Mouse (Mus musculus) adrenal gland, adult (tissue): ENCODE measurements around the gene Eea1.
"Not testable (repeated sequence)": the region's sequence is repeated elsewhere in the genome, so short reads cannot be mapped to it uniquely, and the experiment has no call there.

Experiments
- DNase-seq, 2 experiments: peaks; one replicate each; pipeline ENCODE4 v3.0.0; 2022 to 2023; ENCODE audit warnings: low spot score in 1 of 2; ENCODE audit not compliant: inconsistent age in 2 of 2

The Eea1 gene

GRCm38 (mm10) chr10:95940046-95940900 is at the start of gene Eea1:
TSS of gene Eea1 (plus strand) at chr10:95940650.
- peak; percentile 95 to 97 for DNase-seq

- no peak for DNase-seq
Observed at GRCm38 (mm10) chr10:95891214-95891960, 49.1 kb upstream of the Eea1 start.

GRCm38 (mm10) chr10:95892132-95892531 is 48.3 kb upstream of the Eea1 start:
- DNase-seq, result no peak

- DNase-seq, result no peak
Observed at GRCm38 (mm10) chr10:95893291-95893932, 47.0 kb upstream of the Eea1 start.

GRCm38 (mm10) chr10:95894036-95894855 is 46.2 kb upstream of the Eea1 start:
- no peak for DNase-seq

GRCm38 (mm10) chr10:95894856-95895386 is 45.5 kb upstream of the Eea1 start:
- peak; percentile 63 to 89 for DNase-seq

- DNase-seq, result peak; percentile 13 to 71
Observed at GRCm38 (mm10) chr10:95898471-95899154, 41.8 kb upstream of the Eea1 start.

GRCm38 (mm10) chr10:95904668-95905067 is 35.8 kb upstream of the Eea1 start:
- peak in 1 of 2 experiments; percentile 9 for DNase-seq

GRCm38 (mm10) chr10:95909246-95909909 is 31.1 kb upstream of the Eea1 start:
- no peak for DNase-seq

- DNase-seq, result no peak
Observed at GRCm38 (mm10) chr10:95911016-95911415, 29.4 kb upstream of the Eea1 start.

- DNase-seq, result no peak
Observed at GRCm38 (mm10) chr10:95914434-95915174, 25.8 kb upstream of the Eea1 start.

GRCm38 (mm10) chr10:95918716-95919115 is 21.7 kb upstream of the Eea1 start:
- no peak for DNase-seq

GRCm38 (mm10) chr10:95923263-95924217 is 16.9 kb upstream of the Eea1 start:
- no peak for DNase-seq

GRCm38 (mm10) chr10:95933631-95934030 is 6.8 kb upstream of the Eea1 start:
- DNase-seq, result not testable (repeated sequence)

- DNase-seq, result no peak
Observed at GRCm38 (mm10) chr10:95940901-95941767, 684 bp downstream of the Eea1 start.

- DNase-seq, result peak in 1 of 2 experiments; percentile 76
Observed at GRCm38 (mm10) chr10:95941768-95942425, 1.4 kb downstream of the Eea1 start.
